Mouse (Mus musculus): ENCODE results near the gene Olfr536. TPM values are rescaled to one million over a fixed set of nuclear protein-coding genes. Genes with fewer than 3 reads are reported as not detected.
"Not testable (repeated sequence)": the region's sequence is repeated elsewhere in the genome, so short reads cannot be mapped to it uniquely, and the experiment has no call there.

Gene Olfr536
- total and polyA plus RNA-seq, 3 experiments: not detected

DNA sequence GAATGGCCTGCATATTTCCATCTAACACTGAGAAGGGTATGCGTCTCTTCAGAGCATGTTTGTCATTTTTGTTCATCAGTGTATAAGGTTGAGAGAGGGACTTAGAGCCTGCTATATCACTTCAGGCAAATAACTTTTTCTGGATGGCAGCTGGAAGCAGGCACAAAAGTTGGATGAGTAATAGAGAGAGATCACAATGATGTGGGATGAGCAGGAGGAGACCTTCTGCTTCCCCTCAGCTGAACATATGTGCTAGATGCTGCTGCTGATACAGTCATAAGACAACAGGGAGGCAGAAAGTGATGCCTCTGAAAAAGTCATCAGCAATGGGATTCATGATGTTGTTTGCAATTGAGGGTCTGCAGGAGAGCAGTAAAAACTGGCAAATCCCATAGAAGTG, 28.5 kb downstream of the Olfr536 start:
- Histone ChIP-seq H3K4me2 (ENCODE audit: insufficient read depth, low read depth, poor library complexity, severe bottlenecking) (no peak overlapping the region), H3K9ac (ENCODE audit: insufficient read depth, low read depth) (no peak overlapping the region), H3K4me1 (ENCODE audit: control insufficient read depth in 1 of 2, insufficient read depth in 2 of 2) (no peaks in the 10 kb centered on the region), H3K27me3 (replicated peaks) (peaks cover 72% of the 10 kb centered on the region), H3K36me3 (replicated peaks in 1 of 2; ENCODE audit: control insufficient read depth in 1 of 2, insufficient read depth in 1 of 2, low read length in 1 of 2) (no peaks in the 10 kb centered on the region), H3K9me3 (replicated peaks; ENCODE audit: low read length) (no peaks in the 10 kb centered on the region), H3K27ac (ENCODE audit: insufficient read depth, low read depth) (no peak overlapping the region), H3K79me2 (replicated peaks; ENCODE audit: control insufficient read depth, extremely low read depth, insufficient read depth, poor library complexity, severe bottlenecking) (no peaks in the 10 kb centered on the region), H3K4me3 (replicated peaks in 1 of 3; ENCODE audit: low read depth in 2 of 3, low read length in 2 of 3, poor library complexity in 1 of 3) (no peak overlapping the region)
- DNase-seq (ENCODE audit: extremely low read depth): no peak
- dilution Hi-C loops (cut with MboI; ENCODE audit: extremely low pct_ligation_motif_present, extremely low pct_unique_long_range_greater_than_20kb, low sequenced_read_pairs): no loop called here
- in situ Hi-C loops (cut with MboI; ENCODE audit: low pct_ligation_motif_present, low pct_unique_long_range_greater_than_20kb, low sequenced_read_pairs): no loop called here
- no peak for TF ChIP-seq MAX (IDR thresholded peaks at IDR 0.05; ENCODE audit: low read length)
- TF ChIP-seq TBP (conservative IDR thresholded peaks at IDR 0.05; ENCODE audit: low read depth, low read length): no peak
- TF ChIP-seq SMC3 (IDR thresholded peaks at IDR 0.05; ENCODE audit: low read depth, low read length): no peak
- no peak for TF ChIP-seq MEF2A (IDR thresholded peaks at IDR 0.05; ENCODE audit: borderline replicate concordance, low read depth, low read length)
- TF ChIP-seq CHD1 (IDR thresholded peaks at IDR 0.05; ENCODE audit: low read depth, low read length): no peak
- TF ChIP-seq TCF12 (IDR thresholded peaks at IDR 0.05; ENCODE audit: low read depth, low read length): no peak
- TF ChIP-seq MXI1 (IDR thresholded peaks at IDR 0.05; ENCODE audit: low read depth, low read length): no peak
- no peak for TF ChIP-seq CHD2 (IDR thresholded peaks at IDR 0.05; ENCODE audit: low read length)
- TF ChIP-seq ELF1 (IDR thresholded peaks at IDR 0.05; ENCODE audit: low read depth, low read length): no peak
- no peak for TF ChIP-seq RCOR1 (conservative IDR thresholded peaks at IDR 0.05; ENCODE audit: low read depth, low read length)
- TF ChIP-seq UBTF (IDR thresholded peaks at IDR 0.05; ENCODE audit: low read depth, low read length): no peak
- no peak for TF ChIP-seq NELFE (IDR thresholded peaks at IDR 0.05; ENCODE audit: low read depth, low read length)
- no peak for TF ChIP-seq HCFC1 (IDR thresholded peaks at IDR 0.05; ENCODE audit: low read depth, low read length)
- no peak for TF ChIP-seq ZNF384 (IDR thresholded peaks at IDR 0.05; ENCODE audit: low read depth, low read length)

DNA sequence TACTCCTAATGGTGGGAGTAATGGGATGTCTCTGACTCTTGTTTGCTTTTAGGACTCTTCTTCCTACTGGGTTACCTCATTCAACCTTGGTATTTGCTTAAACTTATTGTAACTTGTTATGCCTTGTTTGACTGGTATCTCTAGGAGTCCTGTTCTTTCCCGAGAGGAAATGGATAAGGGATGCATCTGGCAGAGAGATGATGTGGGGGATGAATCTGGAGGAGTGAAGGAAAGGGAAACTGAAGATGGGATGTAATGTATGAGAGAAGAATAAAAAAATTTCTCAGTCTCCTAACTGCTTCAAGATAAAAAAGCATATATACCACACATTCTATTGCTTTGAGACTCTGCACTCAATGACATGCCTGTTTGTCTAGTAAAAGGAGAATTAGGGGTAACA, 29.3 kb downstream of the Olfr536 start:
- Histone ChIP-seq H3K36me3 (replicated peaks in 1 of 2; ENCODE audit: control insufficient read depth in 1 of 2, insufficient read depth in 1 of 2, low read length in 1 of 2) (no peaks in the 10 kb centered on the region), H3K9me3 (replicated peaks; ENCODE audit: low read length) (no peaks in the 10 kb centered on the region), H3K9ac (ENCODE audit: insufficient read depth, low read depth) (no peak overlapping the region), H3K4me2 (ENCODE audit: insufficient read depth, low read depth, poor library complexity, severe bottlenecking) (no peak overlapping the region), H3K27ac (ENCODE audit: insufficient read depth, low read depth) (no peak overlapping the region), H3K4me3 (replicated peaks in 1 of 3; ENCODE audit: low read depth in 2 of 3, low read length in 2 of 3, poor library complexity in 1 of 3) (no peak overlapping the region), H3K27me3 (replicated peaks) (peaks cover 68% of the 10 kb centered on the region), H3K79me2 (replicated peaks; ENCODE audit: control insufficient read depth, extremely low read depth, insufficient read depth, poor library complexity, severe bottlenecking) (no peaks in the 10 kb centered on the region), H3K4me1 (ENCODE audit: control insufficient read depth in 1 of 2, insufficient read depth in 2 of 2) (no peaks in the 10 kb centered on the region)
- no peak for DNase-seq (ENCODE audit: extremely low read depth)
- TF ChIP-seq BHLHE40 (IDR thresholded peaks at IDR 0.05; ENCODE audit: low read depth, low read length) (no peak), MEF2A (IDR thresholded peaks at IDR 0.05; ENCODE audit: borderline replicate concordance, low read depth, low read length) (no peak), EP300 (IDR thresholded peaks at IDR 0.05; ENCODE audit: low read length) (no peak), UBTF (IDR thresholded peaks at IDR 0.05; ENCODE audit: low read depth, low read length) (no peak), MAFK (IDR thresholded peaks at IDR 0.05; ENCODE audit: insufficient replicate concordance, low read length) (no peak), TCF12 (IDR thresholded peaks at IDR 0.05; ENCODE audit: low read depth, low read length) (no peak), GABPA (IDR thresholded peaks at IDR 0.05; ENCODE audit: insufficient replicate concordance, low read depth, low read length) (no peak), JUN (IDR thresholded peaks at IDR 0.05; ENCODE audit: insufficient read depth, low read depth, low read length) (no peak), TBP (conservative IDR thresholded peaks at IDR 0.05; ENCODE audit: low read depth, low read length) (no peak), ZKSCAN1 (IDR thresholded peaks at IDR 0.05; ENCODE audit: borderline replicate concordance, low read depth, low read length) (no peak), KAT2A (IDR thresholded peaks at IDR 0.05; ENCODE audit: insufficient replicate concordance, low read length) (no peak), POLR2A (IDR thresholded peaks at IDR 0.05; ENCODE audit: low read depth, low read length) (no peak)
- in situ Hi-C loops (cut with MboI; ENCODE audit: low pct_ligation_motif_present, low pct_unique_long_range_greater_than_20kb, low sequenced_read_pairs) (no loop called here), dilution Hi-C loops (cut with MboI; ENCODE audit: extremely low pct_ligation_motif_present, extremely low pct_unique_long_range_greater_than_20kb, low sequenced_read_pairs) (no loop called here)

DNA sequence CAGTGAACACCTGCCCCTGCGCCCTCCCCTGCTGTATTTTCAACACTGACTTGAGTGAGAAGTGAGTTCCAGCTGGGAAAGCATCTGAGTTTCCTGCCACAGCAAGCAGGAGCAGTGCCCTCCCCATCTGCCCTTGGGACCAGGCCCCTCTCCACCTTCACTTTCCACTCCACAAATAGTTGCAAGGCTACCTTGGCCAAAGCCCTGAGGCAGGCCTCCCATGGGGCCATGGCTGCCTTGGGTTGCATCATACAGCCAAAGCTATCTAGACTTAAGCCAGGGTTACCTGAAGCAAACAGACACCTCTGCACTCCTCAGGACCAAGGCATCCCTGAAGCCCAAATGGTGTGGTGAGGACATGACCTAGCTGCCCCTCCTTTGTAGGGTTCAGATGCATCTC, 44.1 kb downstream of the Olfr536 start, which contains the start of gene Olfr533:
Olfr533 (plus strand) TSS at position 301 of the 400 bp plus-strand sequence.
- H3K79me2 ChIP-seq (replicated peaks; ENCODE audit: control insufficient read depth, extremely low read depth, insufficient read depth, poor library complexity, severe bottlenecking); H3K27ac ChIP-seq (ENCODE audit: insufficient read depth, low read depth); dilution Hi-C loops (cut with MboI; ENCODE audit: extremely low pct_ligation_motif_present, extremely low pct_unique_long_range_greater_than_20kb, low sequenced_read_pairs); in situ Hi-C loops (cut with MboI; ENCODE audit: low pct_ligation_motif_present, low pct_unique_long_range_greater_than_20kb, low sequenced_read_pairs); H3K4me3 ChIP-seq (replicated peaks in 1 of 3; ENCODE audit: low read depth in 2 of 3, low read length in 2 of 3, poor library complexity in 1 of 3); DNase-seq (ENCODE audit: extremely low read depth); H3K4me1 ChIP-seq (ENCODE audit: control insufficient read depth in 1 of 2, insufficient read depth in 2 of 2); H3K9ac ChIP-seq (ENCODE audit: insufficient read depth, low read depth); H3K36me3 ChIP-seq (replicated peaks in 1 of 2; ENCODE audit: control insufficient read depth in 1 of 2, insufficient read depth in 1 of 2, low read length in 1 of 2); H3K9me3 ChIP-seq (replicated peaks; ENCODE audit: low read length): not testable (repeated sequence)
- H3K4me2 ChIP-seq (ENCODE audit: insufficient read depth, low read depth, poor library complexity, severe bottlenecking): 0 out of 2 replicates have a peak within 1 kb of the TSS, but pooled peaks have one; percentile 1
- peaks cover 46% of the 10 kb centered on the region for H3K27me3 ChIP-seq (replicated peaks)
